Mouse (Mus musculus): Measurements from ENCODE around the gene Olfr465-ps1. TPM values are rescaled to one million over a fixed set of nuclear protein-coding genes. Genes with fewer than 3 reads are reported as not detected.

The Olfr465-ps1 gene
- polyA plus RNA-seq, 1 experiment from 2014 or later = not detected

Other genes starting within 250 kb of the Olfr465-ps1 start
- gene Cntnap3, start 234.1 kb upstream of the Olfr465-ps1 start, polyA plus RNA-seq (2014; fragmentation: Nextera tagmentation; extraction: Ambion mirVana) = 1.2 and 2.1 TPM in 2 replicates
- not detected in 2 replicates for gene Spata31, start 220.7 kb upstream of the Olfr465-ps1 start, polyA plus RNA-seq (2014; fragmentation: Nextera tagmentation; extraction: Ambion mirVana)
- gene Spata31d1c, start 105.0 kb upstream of the Olfr465-ps1 start, polyA plus RNA-seq (2014; fragmentation: Nextera tagmentation; extraction: Ambion mirVana) = not detected in 2 replicates
- not detected in 2 replicates for gene Prss47, start 85.3 kb upstream of the Olfr465-ps1 start, polyA plus RNA-seq (2014; fragmentation: Nextera tagmentation; extraction: Ambion mirVana)
- gene Mfsd14b, start 25.1 kb upstream of the Olfr465-ps1 start, polyA plus RNA-seq (2014; fragmentation: Nextera tagmentation; extraction: Ambion mirVana) = 55.6 and 56.7 TPM in 2 replicates
- gene Olfr466, start 12.2 kb downstream of the Olfr465-ps1 start, polyA plus RNA-seq (2014; fragmentation: Nextera tagmentation; extraction: Ambion mirVana) = not detected in 2 replicates
- not detected in 2 replicates for gene Nlrp4f, start 67.9 kb downstream of the Olfr465-ps1 start, polyA plus RNA-seq (2014; fragmentation: Nextera tagmentation; extraction: Ambion mirVana)
- gene Gm10775, start 121.5 kb downstream of the Olfr465-ps1 start, polyA plus RNA-seq (2014; fragmentation: Nextera tagmentation; extraction: Ambion mirVana) = 0.15 TPM in 1 of 2 replicates, not detected in the other
- gene Zfp369, start 140.7 kb downstream of the Olfr465-ps1 start, polyA plus RNA-seq (2014; fragmentation: Nextera tagmentation; extraction: Ambion mirVana) = 17.1 and 18.2 TPM in 2 replicates